Mouse (Mus musculus) hematopoietic multipotent progenitor cell, adult 10-12 weeks (in vitro differentiated cells): ENCODE data around the gene Colq. TPM values are rescaled to one million over a fixed set of nuclear protein-coding genes. Genes with fewer than 3 reads are reported as not detected.

Source experiments
- polyA plus RNA-seq: library from polyadenylated mRNA; stranded (reverse); fragments of >175 nt; gene quantifications from 2 replicates; pipeline ENCODE4 v1.2.3, GENCODE M21; 2012; ENCODE audit warnings: low replicate concordance

The Colq gene
- 0.71 and 2.7 TPM in 2 replicates for polyA plus RNA-seq

DNA sequence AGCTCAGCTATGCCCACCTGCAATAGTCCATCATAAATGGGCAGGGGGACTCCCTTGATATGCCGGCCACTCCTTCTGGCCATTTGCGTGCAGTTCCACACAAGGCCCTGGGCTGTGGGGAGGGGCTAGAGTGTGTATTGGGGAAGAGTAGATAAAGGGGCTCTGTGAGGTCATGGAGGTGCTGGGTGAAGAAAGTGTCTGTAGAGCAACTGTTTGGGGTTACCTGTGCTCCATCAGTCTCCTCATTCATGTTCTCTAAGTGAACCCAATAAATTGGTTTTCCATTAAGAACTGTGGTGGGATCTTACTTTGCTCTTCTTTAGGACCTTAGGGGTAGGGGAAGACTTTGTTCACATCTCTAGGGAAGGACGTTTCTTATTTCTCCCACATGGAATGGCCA, at the start of gene Colq:
Colq (minus strand) TSS at position 101 of the 400 bp plus-strand sequence.

DNA sequence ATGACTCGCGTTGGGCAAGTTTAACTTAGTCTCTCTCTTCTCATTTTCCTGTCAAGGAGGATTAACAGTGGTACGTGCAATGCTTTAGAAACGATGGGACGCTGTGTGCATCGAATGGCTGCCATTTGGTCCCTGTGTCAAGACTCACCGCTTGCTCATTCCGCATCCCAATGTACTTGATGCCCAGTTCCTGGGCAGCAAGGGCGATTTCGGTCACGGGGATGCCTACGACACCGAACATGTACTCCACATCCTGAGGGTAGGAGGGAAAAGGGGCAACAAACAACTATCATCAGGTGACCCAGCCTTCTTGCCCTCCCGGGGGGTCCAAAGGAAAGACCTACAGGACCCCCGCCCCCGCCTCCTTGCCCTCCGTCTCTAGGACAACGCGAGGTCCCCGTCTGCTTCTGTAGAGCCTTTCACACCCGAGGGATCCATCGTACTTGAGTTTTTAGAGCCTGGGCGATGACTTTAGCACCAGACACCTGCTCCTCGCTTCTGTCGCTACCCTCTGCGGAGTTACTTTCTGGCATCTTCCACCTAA, 49.3 kb upstream of the Colq start, which contains the start of gene Gm49387:
Gm49387 (minus strand) TSS at position 533 of the 544 bp plus-strand sequence.

DNA sequence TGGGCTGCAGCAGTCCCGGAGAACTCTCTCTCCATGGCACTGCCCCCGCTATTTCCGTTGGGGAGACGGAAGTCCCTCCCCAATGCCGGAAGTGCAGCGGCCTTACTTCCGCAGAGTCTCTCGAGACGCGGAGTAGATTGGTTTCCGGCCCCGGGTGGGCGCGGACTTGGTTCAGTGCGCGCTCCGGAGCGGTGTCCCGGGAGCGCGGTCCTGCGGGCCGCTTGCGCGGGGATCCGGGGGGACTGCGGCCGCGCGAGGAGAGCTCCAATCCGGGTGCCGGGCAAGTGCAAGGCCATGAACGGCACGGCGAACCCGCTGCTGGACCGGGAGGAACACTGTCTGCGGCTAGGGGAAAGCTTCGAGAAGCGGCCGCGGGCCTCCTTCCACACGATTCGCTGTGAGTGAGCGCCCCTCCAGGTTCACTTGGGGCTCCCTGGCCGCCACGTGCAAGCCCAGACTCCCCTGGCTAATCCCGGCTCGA, 96.1 kb downstream of the Colq start, which contains the start of gene Mettl6:
Mettl6 (minus strand) TSS at position 66 of the 481 bp plus-strand sequence.

DNA sequence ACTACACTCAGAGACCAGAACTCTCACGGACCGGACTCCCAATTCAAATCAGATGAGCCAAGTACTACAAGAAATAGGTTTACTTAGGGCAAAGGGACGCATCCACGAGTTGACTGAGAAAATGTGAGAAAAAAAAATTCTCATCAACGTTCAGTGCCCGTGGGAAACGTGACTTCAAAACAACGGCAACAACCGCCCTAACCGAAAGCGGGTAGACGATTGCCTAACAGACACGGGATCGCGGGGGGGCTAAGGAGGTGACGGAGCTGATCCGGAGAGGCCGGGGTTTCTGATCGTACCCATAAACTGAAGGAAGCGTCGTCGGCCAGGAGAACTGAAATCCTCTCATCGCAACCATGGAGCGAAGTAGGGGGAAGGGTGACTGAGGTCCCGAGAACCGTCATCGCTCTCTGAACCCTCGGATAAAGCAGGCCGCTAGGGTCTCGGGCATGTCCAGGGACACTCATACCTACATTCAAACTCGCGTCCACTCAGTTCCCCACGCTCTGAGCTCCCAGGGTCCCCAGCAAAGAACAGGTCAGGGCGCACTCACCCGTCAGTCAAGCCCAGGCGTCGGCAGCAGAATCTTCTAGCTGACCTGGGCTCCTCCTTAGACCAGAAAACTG, 96.7 kb downstream of the Colq start, which contains the start of gene Eaf1:
Eaf1 (plus strand) TSS at position 51 of the 626 bp plus-strand sequence.

Other genes starting within 250 kb of the Colq start
- gene Sh3bp5, start 155.3 kb downstream of the Colq start, polyA plus RNA-seq = 114 and 163 TPM in 2 replicates
- gene Eaf1, start 96.9 kb downstream of the Colq start, polyA plus RNA-seq = 111 and 216 TPM in 2 replicates
- gene Mettl6, start 96.3 kb downstream of the Colq start, polyA plus RNA-seq = 2.1 and 2.4 TPM in 2 replicates
- not detected in 2 replicates for gene Gm49387, start 49.5 kb upstream of the Colq start, polyA plus RNA-seq
- gene Btd, start 49.7 kb upstream of the Colq start, polyA plus RNA-seq = 5.1 and 10.1 TPM in 2 replicates
- 0.89 and 1.8 TPM in 2 replicates for gene Hacl1, start 49.9 kb upstream of the Colq start, polyA plus RNA-seq
- 1.6 and 2.2 TPM in 2 replicates for gene Ankrd28, start 239.3 kb upstream of the Colq start, polyA plus RNA-seq